ENCODE assay signal across 17 mouse cellular contexts in the genomic region with DNA sequence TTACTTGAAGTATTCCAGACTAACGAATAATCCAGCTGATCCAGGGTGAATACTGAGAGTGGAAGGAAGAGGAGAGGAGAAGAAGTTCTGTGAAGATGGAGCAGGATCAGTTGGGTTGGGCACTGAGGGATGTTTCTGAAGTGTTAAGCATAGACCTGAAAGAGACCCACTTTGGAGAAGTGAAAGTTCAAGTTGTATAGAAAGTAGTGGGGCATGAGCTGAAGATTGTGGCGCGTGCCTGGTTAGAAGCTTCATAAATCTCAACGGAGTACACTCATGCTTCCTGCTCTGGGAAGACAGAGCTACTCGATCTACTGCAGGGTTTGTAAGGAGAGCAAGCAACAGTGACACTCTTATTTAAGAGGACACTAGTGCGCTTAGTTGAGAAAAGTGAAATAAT.
"Had no signal": no experiment of that assay in that cellular context is flagged by ENCODE, and none has a peak within 500 bp of the region (broad histone marks: within the 10 kb centered on the region; RNA-seq: fewer than 3 reads in every experiment).

No protein-coding gene starts in this region.

- H3K27ac ChIP-seq: layer of hippocampus, adult 2 months; limb, embryonic 10.5 days; limb, embryonic 13.5 days; liver, embryonic 13.5 days; midbrain, embryonic 12.5 days; midbrain, embryonic 15.5 days; neural tube, embryonic 12.5 days; neural tube, embryonic 15.5 days had no signal

- H3K27me3 ChIP-seq: limb, embryonic 13.5 days; liver, embryonic 13.5 days; midbrain, embryonic 12.5 days; midbrain, embryonic 15.5 days; neural tube, embryonic 12.5 days; neural tube, embryonic 15.5 days had no signal

- H3K4me3 ChIP-seq: layer of hippocampus, adult 2 months; limb, embryonic 10.5 days; limb, embryonic 13.5 days; liver, embryonic 13.5 days; midbrain, embryonic 12.5 days; midbrain, embryonic 15.5 days; neural tube, embryonic 12.5 days; neural tube, embryonic 15.5 days had no signal

- DNase-seq: kidney, adult 18-20 months; kidney, adult 9 months; kidney, postnatal 25 days; layer of hippocampus, adult 9-11 months; liver; liver, embryonic 13.5 days; lung, embryonic 14.5 days; thymus, adult 18-20 months; thymus, postnatal 36 days had no signal

- ATAC-seq: lung, postnatal 0 days; midbrain, embryonic 15.5 days had no signal

- H3K4me1 ChIP-seq: limb, embryonic 10.5 days; limb, embryonic 13.5 days; liver, embryonic 13.5 days; midbrain, embryonic 12.5 days; midbrain, embryonic 15.5 days; neural tube, embryonic 12.5 days; neural tube, embryonic 15.5 days had no signal
